Mouse (Mus musculus): ENCODE results near the gene Iqch. TPM values are rescaled to one million over a fixed set of nuclear protein-coding genes. Genes with fewer than 3 reads are reported as not detected.

Iqch gene
- polyA plus RNA-seq, 1 experiment from 2014 or later, result 0.17 TPM

DNA sequence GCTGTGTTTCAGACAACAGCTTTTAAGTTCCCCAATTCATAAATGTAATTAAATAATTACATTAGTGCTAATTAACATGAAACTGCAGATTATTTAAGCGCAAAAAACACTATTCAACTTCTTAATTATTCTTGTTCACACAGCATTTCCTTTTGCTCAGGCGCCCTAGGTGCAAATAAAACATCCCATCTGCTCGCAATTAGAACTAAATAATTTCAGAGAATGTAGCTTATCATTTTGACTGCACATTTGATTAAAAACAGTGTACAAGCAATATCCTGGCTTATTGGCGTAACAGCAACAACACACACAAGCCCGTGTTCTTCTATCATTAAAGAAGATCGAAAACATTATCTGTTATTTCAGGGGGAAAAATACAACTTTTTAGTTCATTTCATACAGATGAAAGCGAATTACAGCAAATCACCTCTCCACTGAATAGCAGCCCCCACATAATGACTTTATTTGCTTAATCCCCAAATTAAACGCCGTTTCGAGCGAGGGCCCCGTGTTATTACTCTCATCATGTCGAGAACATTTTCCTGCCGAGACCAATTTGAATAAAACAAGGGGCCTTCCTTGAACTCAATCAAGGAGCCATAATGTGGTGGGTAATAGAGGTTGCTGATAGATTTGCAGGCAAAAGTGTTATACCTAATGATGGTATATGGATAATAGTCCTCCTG lies 78.9 kb downstream of the Iqch start:
- ATAC-seq (ENCODE audit: insufficient number of reproducible peaks, low FRiP score, low TSS enrichment, low read depth) (no peak), DNase-seq (ENCODE audit: low spot score) (no peak)
- Histone ChIP-seq H3K4me3 (ENCODE audit: low read depth, low read length) (no peak overlapping the region), H3K9me3 (ENCODE audit: control insufficient read depth, low read length) (no peaks in the 10 kb centered on the region), H3K36me3 (ENCODE audit: control insufficient read depth, insufficient read depth, low read length) (no peaks in the 10 kb centered on the region), H3K4me2 (ENCODE audit: low read depth, severe bottlenecking) (no peak overlapping the region), H3K27ac (replicated peaks; ENCODE audit: low read depth, low read length) (no peak overlapping the region), H3K4me1 (ENCODE audit: control insufficient read depth, insufficient read depth, low read length) (peaks cover 15% of the 10 kb centered on the region), H3K27me3 (ENCODE audit: control insufficient read depth, insufficient read depth, low read length) (no peaks in the 10 kb centered on the region), H3K9ac (ENCODE audit: low read length) (no peak overlapping the region)
- WGBS, result 29% methylated on average over 14 of the region's 14 CpGs

DNA sequence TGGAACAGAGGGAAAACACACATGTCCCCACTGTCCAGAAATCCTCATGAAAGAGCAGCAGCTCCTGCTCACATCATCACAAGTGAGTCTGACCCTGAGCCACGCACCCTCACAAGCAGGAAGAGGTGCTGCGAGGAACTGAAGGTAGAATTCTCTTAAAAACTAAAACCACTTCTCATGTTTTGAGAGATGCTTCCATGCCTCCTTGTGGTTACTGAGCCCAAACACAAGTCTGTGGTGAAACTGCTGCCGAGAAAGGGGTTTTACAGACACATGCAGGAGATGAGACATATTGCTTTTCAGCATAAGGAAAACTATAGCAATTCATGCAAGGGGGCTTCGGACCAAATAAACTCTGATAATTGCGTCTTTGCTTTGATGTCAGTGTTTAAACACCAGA lies 89.4 kb downstream of the Iqch start:
- Histone ChIP-seq H3K4me3 (ENCODE audit: low read depth, low read length) (no peak overlapping the region), H3K36me3 (ENCODE audit: control insufficient read depth, insufficient read depth, low read length) (no peaks in the 10 kb centered on the region), H3K9ac (ENCODE audit: low read length) (no peak overlapping the region), H3K27me3 (ENCODE audit: control insufficient read depth, insufficient read depth, low read length) (no peaks in the 10 kb centered on the region), H3K4me2 (ENCODE audit: low read depth, severe bottlenecking) (no peak overlapping the region), H3K27ac (replicated peaks; ENCODE audit: low read depth, low read length) (no peak overlapping the region), H3K4me1 (ENCODE audit: control insufficient read depth, insufficient read depth, low read length) (no peaks in the 10 kb centered on the region), H3K9me3 (ENCODE audit: control insufficient read depth, low read length) (no peaks in the 10 kb centered on the region)
- DNase-seq (ENCODE audit: low spot score), result no peak
- 60% methylated on average over 5 of the region's 5 CpGs for WGBS
- no peak for ATAC-seq (ENCODE audit: insufficient number of reproducible peaks, low FRiP score, low TSS enrichment, low read depth)

DNA sequence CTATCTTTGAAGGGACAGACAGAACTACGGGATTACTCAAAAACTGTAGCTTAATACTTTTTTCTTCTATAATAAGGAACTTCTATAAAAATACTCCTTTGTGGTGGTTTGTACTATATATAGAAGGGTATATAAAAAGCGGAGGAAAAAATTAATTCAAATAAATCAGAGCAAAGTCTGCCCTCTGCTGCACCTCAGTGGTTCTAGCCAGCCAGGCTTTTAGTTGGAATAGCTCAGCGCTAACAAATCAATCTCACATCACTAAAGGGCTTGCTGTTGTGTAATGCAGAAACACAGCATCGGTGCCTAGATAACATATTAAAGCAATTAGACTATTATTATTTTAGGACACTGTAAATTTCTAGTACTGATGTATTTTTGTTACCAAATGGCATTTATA lies 91.3 kb downstream of the Iqch start:
- no peaks in the 10 kb centered on the region for H3K4me1 ChIP-seq (ENCODE audit: control insufficient read depth, insufficient read depth, low read length)
- 88% methylated on average over 4 of the region's 4 CpGs for WGBS

DNA sequence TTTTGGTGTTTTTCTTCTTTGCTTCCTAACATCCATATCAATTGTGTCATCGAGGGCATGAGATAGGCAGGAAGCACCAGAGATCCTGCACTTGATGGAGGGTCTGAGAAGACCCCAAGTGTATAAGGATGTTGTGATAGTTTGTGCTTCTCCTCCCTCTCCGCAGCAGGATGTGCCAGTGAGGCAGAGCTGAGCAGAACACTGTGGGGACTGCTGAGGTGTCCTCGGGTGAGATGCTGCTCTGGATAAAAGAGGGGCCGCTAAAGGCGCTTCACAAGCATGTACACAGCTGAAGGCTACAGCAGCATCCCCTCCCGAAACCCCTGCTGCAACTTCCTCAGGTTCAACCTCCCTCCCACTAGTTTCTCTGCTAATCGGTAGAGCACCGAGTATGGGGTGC lies 95.2 kb downstream of the Iqch start:
- Histone ChIP-seq H3K27me3 (ENCODE audit: control insufficient read depth, insufficient read depth, low read length) (no peaks in the 10 kb centered on the region), H3K4me2 (ENCODE audit: low read depth, severe bottlenecking) (no peak overlapping the region), H3K27ac (replicated peaks; ENCODE audit: low read depth, low read length) (no peak overlapping the region), H3K4me3 (ENCODE audit: low read depth, low read length) (no peak overlapping the region), H3K9ac (ENCODE audit: low read length) (no peak overlapping the region), H3K36me3 (ENCODE audit: control insufficient read depth, insufficient read depth, low read length) (no peaks in the 10 kb centered on the region), H3K9me3 (ENCODE audit: control insufficient read depth, low read length) (no peaks in the 10 kb centered on the region), H3K4me1 (ENCODE audit: control insufficient read depth, insufficient read depth, low read length) (no peaks in the 10 kb centered on the region)
- 71% methylated on average over 8 of the region's 8 CpGs for WGBS
- ATAC-seq (ENCODE audit: insufficient number of reproducible peaks, low FRiP score, low TSS enrichment, low read depth) (no peak), DNase-seq (ENCODE audit: low spot score) (no peak)

More for the DNA sequence above, 91.3 kb downstream of the Iqch start:
- Histone ChIP-seq H3K4me2 (ENCODE audit: low read depth, severe bottlenecking) (no peak overlapping the region), H3K4me3 (ENCODE audit: low read depth, low read length) (no peak overlapping the region), H3K27me3 (ENCODE audit: control insufficient read depth, insufficient read depth, low read length) (no peaks in the 10 kb centered on the region), H3K27ac (replicated peaks; ENCODE audit: low read depth, low read length) (no peak overlapping the region), H3K9me3 (ENCODE audit: control insufficient read depth, low read length) (no peaks in the 10 kb centered on the region), H3K36me3 (ENCODE audit: control insufficient read depth, insufficient read depth, low read length) (no peaks in the 10 kb centered on the region), H3K9ac (ENCODE audit: low read length) (no peak overlapping the region)
- DNase-seq (ENCODE audit: low spot score), result no peak
- no peak for ATAC-seq (ENCODE audit: insufficient number of reproducible peaks, low FRiP score, low TSS enrichment, low read depth)

DNA sequence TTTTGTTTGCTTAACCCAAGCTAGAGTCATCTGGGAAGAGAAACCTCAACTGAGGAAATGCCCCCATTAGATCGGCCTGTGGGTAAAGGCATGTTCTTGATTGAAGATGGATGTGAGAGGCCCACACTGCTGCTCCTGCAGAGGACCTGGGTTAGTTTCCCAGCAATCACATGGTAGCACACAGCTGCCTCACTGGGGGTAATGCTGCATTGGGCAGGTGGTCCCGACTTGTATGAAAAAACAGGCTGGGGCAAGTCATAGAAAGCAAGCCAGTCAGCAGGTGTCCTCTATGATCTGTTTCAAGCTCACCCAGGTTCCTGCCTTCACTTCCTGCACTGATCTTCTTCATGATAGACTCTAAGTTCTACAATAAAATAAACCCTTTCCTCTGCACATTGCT lies 98.4 kb downstream of the Iqch start:
- no peaks in the 10 kb centered on the region for H3K27me3 ChIP-seq (ENCODE audit: control insufficient read depth, insufficient read depth, low read length)
- ATAC-seq (ENCODE audit: insufficient number of reproducible peaks, low FRiP score, low TSS enrichment, low read depth) (no peak), DNase-seq (ENCODE audit: low spot score) (no peak)
- no peaks in the 10 kb centered on the region for H3K9me3 ChIP-seq (ENCODE audit: control insufficient read depth, low read length)
- 63% methylated on average over 2 of the region's 2 CpGs for WGBS
- H3K36me3 ChIP-seq (ENCODE audit: control insufficient read depth, insufficient read depth, low read length), result no peaks in the 10 kb centered on the region
- H3K4me1 ChIP-seq (ENCODE audit: control insufficient read depth, insufficient read depth, low read length), result no peaks in the 10 kb centered on the region
- H3K9ac ChIP-seq (ENCODE audit: low read length), result no peak overlapping the region
- H3K4me3 ChIP-seq (ENCODE audit: low read depth, low read length), result no peak overlapping the region
- H3K27ac ChIP-seq (replicated peaks; ENCODE audit: low read depth, low read length), result no peak overlapping the region
- H3K4me2 ChIP-seq (ENCODE audit: low read depth, severe bottlenecking), result no peak overlapping the region

DNA sequence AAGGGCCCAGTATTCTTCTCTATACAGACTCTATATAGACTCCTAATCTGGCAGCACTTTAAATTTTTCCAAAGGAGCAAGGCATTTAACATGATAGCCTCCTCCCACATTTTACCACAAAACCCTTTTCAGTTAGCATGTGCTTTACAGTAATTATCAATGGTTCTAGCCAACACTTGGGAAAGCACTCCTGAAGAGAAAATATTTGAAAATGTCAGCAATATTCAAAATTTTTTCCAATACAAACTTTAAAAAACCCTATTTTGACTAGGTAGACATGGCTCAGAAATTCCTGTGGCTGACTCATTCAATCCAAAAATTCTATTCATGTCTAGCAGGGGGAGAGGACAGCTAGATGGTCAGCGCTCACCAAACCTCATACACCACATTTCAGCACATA lies 100.8 kb downstream of the Iqch start:
- WGBS, result 96% methylated on average over 1 of the region's 1 CpGs
- ATAC-seq (ENCODE audit: insufficient number of reproducible peaks, low FRiP score, low TSS enrichment, low read depth) (no peak), DNase-seq (ENCODE audit: low spot score) (no peak)
- no peak overlapping the region for H3K9ac ChIP-seq (ENCODE audit: low read length)
- no peaks in the 10 kb centered on the region for H3K9me3 ChIP-seq (ENCODE audit: control insufficient read depth, low read length)
- no peaks in the 10 kb centered on the region for H3K27me3 ChIP-seq (ENCODE audit: control insufficient read depth, insufficient read depth, low read length)
- H3K4me3 ChIP-seq (ENCODE audit: low read depth, low read length), result no peak overlapping the region
- no peak overlapping the region for H3K27ac ChIP-seq (replicated peaks; ENCODE audit: low read depth, low read length)
- H3K4me2 ChIP-seq (ENCODE audit: low read depth, severe bottlenecking), result no peak overlapping the region
- no peaks in the 10 kb centered on the region for H3K36me3 ChIP-seq (ENCODE audit: control insufficient read depth, insufficient read depth, low read length)
- H3K4me1 ChIP-seq (ENCODE audit: control insufficient read depth, insufficient read depth, low read length), result no peaks in the 10 kb centered on the region

DNA sequence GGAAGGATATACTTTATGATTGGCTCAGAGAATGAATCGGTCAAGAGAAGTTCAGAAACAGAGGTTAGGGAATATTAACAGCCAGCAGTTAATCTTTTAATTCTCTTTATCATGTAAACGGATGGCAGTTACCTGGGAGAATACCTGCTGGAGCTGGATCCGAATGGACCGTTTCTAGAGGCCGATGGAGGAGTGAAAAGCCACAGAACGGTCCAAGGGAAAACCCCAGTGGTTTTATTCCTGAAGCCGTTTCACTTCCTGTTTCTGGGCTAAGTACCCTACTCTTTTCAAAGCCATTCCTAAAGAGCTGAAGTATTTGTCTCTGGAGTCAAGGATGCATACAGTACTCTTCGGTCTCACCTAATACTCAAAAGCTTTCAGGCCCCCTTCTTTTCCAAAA lies 102.4 kb downstream of the Iqch start:
- H3K27ac ChIP-seq (replicated peaks; ENCODE audit: low read depth, low read length), result no peak overlapping the region
- no peaks in the 10 kb centered on the region for H3K27me3 ChIP-seq (ENCODE audit: control insufficient read depth, insufficient read depth, low read length)
- DNase-seq (ENCODE audit: low spot score) (no peak), ATAC-seq (ENCODE audit: insufficient number of reproducible peaks, low FRiP score, low TSS enrichment, low read depth) (no peak)
- H3K36me3 ChIP-seq (ENCODE audit: control insufficient read depth, insufficient read depth, low read length), result no peaks in the 10 kb centered on the region
- no peak overlapping the region for H3K4me3 ChIP-seq (ENCODE audit: low read depth, low read length)
- H3K9ac ChIP-seq (ENCODE audit: low read length), result no peak overlapping the region
- no peaks in the 10 kb centered on the region for H3K4me1 ChIP-seq (ENCODE audit: control insufficient read depth, insufficient read depth, low read length)
- H3K4me2 ChIP-seq (ENCODE audit: low read depth, severe bottlenecking), result no peak overlapping the region
- H3K9me3 ChIP-seq (ENCODE audit: control insufficient read depth, low read length), result no peaks in the 10 kb centered on the region
- WGBS, result 84% methylated on average over 8 of the region's 8 CpGs

DNA sequence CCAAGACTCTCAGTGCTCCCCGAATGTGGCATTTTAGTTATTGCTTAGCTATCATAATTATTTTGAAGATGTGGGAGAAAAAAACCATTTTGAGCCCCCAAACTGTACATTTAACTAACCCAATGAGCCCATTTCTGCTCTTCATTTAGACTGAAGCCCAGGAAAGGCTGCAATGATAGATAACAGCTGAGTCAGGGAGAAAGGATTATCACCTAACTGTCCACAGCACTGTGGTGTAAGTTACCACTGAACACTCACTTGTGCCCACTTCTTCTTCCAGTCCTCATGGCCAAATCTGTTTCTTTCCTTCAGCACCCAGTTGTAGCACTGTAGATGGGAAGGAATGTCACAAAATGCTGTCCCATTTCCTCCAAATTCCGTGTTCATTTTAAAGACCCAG lies 106.5 kb downstream of the Iqch start:
- 80% methylated on average over 2 of the region's 2 CpGs for WGBS
- Histone ChIP-seq H3K9ac (ENCODE audit: low read length) (no peak overlapping the region; the same call in 1 of the 2 replicates), H3K4me2 (ENCODE audit: low read depth, severe bottlenecking) (no peak overlapping the region), H3K27me3 (ENCODE audit: control insufficient read depth, insufficient read depth, low read length) (no peaks in the 10 kb centered on the region), H3K4me1 (ENCODE audit: control insufficient read depth, insufficient read depth, low read length) (no peaks in the 10 kb centered on the region), H3K9me3 (ENCODE audit: control insufficient read depth, low read length) (no peaks in the 10 kb centered on the region), H3K4me3 (ENCODE audit: low read depth, low read length) (no peak overlapping the region), H3K27ac (replicated peaks; ENCODE audit: low read depth, low read length) (no peak overlapping the region), H3K36me3 (ENCODE audit: control insufficient read depth, insufficient read depth, low read length) (no peaks in the 10 kb centered on the region)
- DNase-seq (ENCODE audit: low spot score), result no peak
- ATAC-seq (ENCODE audit: insufficient number of reproducible peaks, low FRiP score, low TSS enrichment, low read depth), result no peak

DNA sequence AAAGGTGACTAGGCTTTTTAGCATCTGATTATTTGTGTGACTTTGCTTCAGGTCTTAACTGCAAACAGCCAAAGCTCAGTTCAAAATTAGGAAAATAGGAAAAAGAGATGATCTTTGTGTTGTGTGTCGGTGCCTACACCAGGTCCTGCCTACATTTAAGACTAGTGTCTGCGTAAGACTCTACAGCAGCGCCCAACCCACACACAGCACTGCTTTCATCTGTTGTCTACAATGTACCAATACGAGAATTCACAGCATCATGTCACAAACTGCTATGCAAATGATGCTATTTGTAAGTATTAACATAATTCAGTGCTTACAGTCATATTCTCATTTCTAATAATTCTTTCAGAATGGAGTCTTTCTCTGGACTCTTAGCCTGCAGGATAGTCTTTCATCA lies 108.5 kb downstream of the Iqch start:
- WGBS, result 88% methylated on average over 4 of the region's 4 CpGs
- no peak overlapping the region for H3K9ac ChIP-seq (ENCODE audit: low read length)
- no peaks in the 10 kb centered on the region for H3K27me3 ChIP-seq (ENCODE audit: control insufficient read depth, insufficient read depth, low read length)
- ATAC-seq (ENCODE audit: insufficient number of reproducible peaks, low FRiP score, low TSS enrichment, low read depth) (no peak), DNase-seq (ENCODE audit: low spot score) (no peak)
- H3K9me3 ChIP-seq (ENCODE audit: control insufficient read depth, low read length), result no peaks in the 10 kb centered on the region
- H3K36me3 ChIP-seq (ENCODE audit: control insufficient read depth, insufficient read depth, low read length), result no peaks in the 10 kb centered on the region
- no peak overlapping the region for H3K4me3 ChIP-seq (ENCODE audit: low read depth, low read length)
- H3K27ac ChIP-seq (replicated peaks; ENCODE audit: low read depth, low read length), result no peak overlapping the region
- no peaks in the 10 kb centered on the region for H3K4me1 ChIP-seq (ENCODE audit: control insufficient read depth, insufficient read depth, low read length)
- H3K4me2 ChIP-seq (ENCODE audit: low read depth, severe bottlenecking), result no peak overlapping the region
